Mouse (Mus musculus) liver, embryonic 14.5 days (tissue): ENCODE measurements around the gene Capn5. TPM values are rescaled to one million over a fixed set of nuclear protein-coding genes. Genes with fewer than 3 reads are reported as not detected.

Experiments
- ATAC-seq: fragments of 200-750 bp; cut with Nextera tagmentation; 2 replicates; pipeline ENCODE4 v1.8.0; 2017; ENCODE audit warnings: moderate number of reproducible peaks, mild to moderate bottlenecking, moderate library complexity; ENCODE audit not compliant: insufficient read depth
- DNase-seq, 3 experiments: peaks; one replicate each; pipeline ENCODE4 v3.0.0-alpha.2; 2012 to 2013; ENCODE audit warnings: low read depth in 3 of 3, low spot score in 3 of 3
- H3K27ac ChIP-seq: fragments of 300-500 bp; sonication (generic); 2 replicates; pipeline ENCODE4 v1.5.1; 2014; ENCODE audit warnings: moderate library complexity, mild to moderate bottlenecking, control low read depth, inconsistent platforms
- H3K27me3 ChIP-seq: fragments of 300-500 bp; sonication (generic); 2 replicates; pipeline ENCODE4 v1.6.1; 2014; ENCODE audit warnings: mild to moderate bottlenecking, low read length, moderate library complexity; ENCODE audit not compliant: control insufficient read depth, insufficient read depth
- H3K36me3 ChIP-seq: fragments of 300-500 bp; sonication (generic); replicated peaks from 2 replicates; pipeline ENCODE4 v1.6.1; 2014; ENCODE audit warnings: low read depth; ENCODE audit not compliant: control insufficient read depth, insufficient read depth
- H3K4me1 ChIP-seq, 2 experiments: fragments of 200-500 bp in 1 of 2; fragments of 300-500 bp in 1 of 2; sonication (generic) in 1 of 2; replicated peaks; 2 replicates each; pipeline ENCODE4 v1.6.1; 2012 to 2014; ENCODE audit warnings: antibody characterized with exemption in 1 of 2, inconsistent platforms in 1 of 2, low read length in 1 of 2; ENCODE audit not compliant: control insufficient read depth in 2 of 2, insufficient read depth in 2 of 2
- H3K4me2 ChIP-seq: fragments of 300-500 bp; sonication (generic); 2 replicates; pipeline ENCODE4 v1.6.1; 2014; ENCODE audit warnings: low read depth, mild to moderate bottlenecking, control low read depth, moderate library complexity
- H3K4me3 ChIP-seq, 2 experiments: fragments of 200-500 bp in 1 of 2; fragments of 300-500 bp in 1 of 2; sonication (generic) in 1 of 2; 2 replicates each; pipeline ENCODE4 v1.5.1; 2012 to 2014; ENCODE audit warnings: low read depth in 2 of 2, low read length in 2 of 2, mild to moderate bottlenecking in 2 of 2, control low read depth in 1 of 2, inconsistent platforms in 1 of 2, moderate library complexity in 1 of 2; ENCODE audit not compliant: insufficient read depth in 1 of 2
- H3K9ac ChIP-seq: fragments of 300-500 bp; sonication (generic); replicated peaks from 2 replicates; pipeline ENCODE4 v1.6.1; 2014; ENCODE audit warnings: mild to moderate bottlenecking, control low read depth, moderate library complexity
- H3K9me3 ChIP-seq: fragments of 300-500 bp; sonication (generic); 2 replicates; pipeline ENCODE4 v1.6.1; 2016; ENCODE audit warnings: low read length, mixed read lengths; ENCODE audit not compliant: control insufficient read depth
- CTCF ChIP-seq: IDR thresholded peaks from 2 replicates; pipeline ENCODE4 v1.5.1; 2016; ENCODE audit warnings: antibody characterized with exemption, low read depth, control low read depth
- EP300 ChIP-seq: IDR thresholded peaks from 2 replicates; pipeline ENCODE4 v1.6.1; 2016; ENCODE audit warnings: antibody characterized with exemption, low read depth
- WGBS: fragments of 180-500 bp; shearing (Covaris S2); extraction: QIAGEN DNeasy Blood & Tissue Kit; methylation state at CpG from one replicate; pipeline ENCODE4 v1.1.7; 2014; ENCODE audit not compliant: insufficient replicate concordance; 5-methylcytosine and 5-hydroxymethylcytosine counted together
- polyA plus RNA-seq, 2 experiments: library from polyadenylated mRNA; depleted of rRNA in 1 of 2; stranded (reverse) in 1 of 2; unstranded in 1 of 2; fragments of >200 nt; fragmentation: Nextera tagmentation in 1 of 2; extraction: Ambion mirVana in 1 of 2; gene quantifications; 2 replicates each; pipeline versions ENCODE4 v1.2.1 to v1.2.3; 2012 to 2014

Gene Capn5
- polyA plus RNA-seq, 2 experiments, result 8.9 to 13.1 TPM

DNA sequence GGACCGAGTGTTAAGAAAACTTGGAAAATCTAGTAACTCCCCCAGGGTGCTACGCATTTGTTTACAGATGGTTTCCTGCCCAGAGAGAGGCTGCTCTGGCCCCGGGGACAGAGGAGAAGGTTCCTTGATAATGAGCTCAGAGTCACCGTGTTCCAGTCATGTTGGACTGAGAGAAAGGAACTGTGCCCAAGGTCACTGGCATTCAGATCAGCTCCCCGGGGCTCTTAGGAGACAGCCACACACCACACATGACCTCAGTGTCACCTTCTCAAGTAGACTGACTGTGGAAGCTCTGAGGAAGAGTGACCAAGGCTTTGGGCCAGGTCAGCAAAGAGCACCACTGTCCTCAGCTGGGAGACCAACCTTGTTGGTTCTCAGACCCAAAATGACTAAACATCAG lies 53.4 kb downstream of the Capn5 start:
- TF ChIP-seq EP300 (no peak), CTCF (no peak)
- H3K4me3 ChIP-seq, result no peak overlapping the region
- WGBS, result 62% methylated on average over 5 of the region's 5 CpGs
- no peak overlapping the region for H3K4me2 ChIP-seq
- no peaks in the 10 kb centered on the region for H3K27me3 ChIP-seq
- no peak for ATAC-seq
- peaks cover 33% of the 10 kb centered on the region for H3K36me3 ChIP-seq
- no peaks in the 10 kb centered on the region for H3K9me3 ChIP-seq
- no peak overlapping the region for H3K9ac ChIP-seq
- H3K4me1 ChIP-seq, result peaks cover 0 to 4% of the 10 kb centered on the region in 2 experiments; a peak in 1 of 4 replicates
- no peak overlapping the region for H3K27ac ChIP-seq
- no peak for DNase-seq

DNA sequence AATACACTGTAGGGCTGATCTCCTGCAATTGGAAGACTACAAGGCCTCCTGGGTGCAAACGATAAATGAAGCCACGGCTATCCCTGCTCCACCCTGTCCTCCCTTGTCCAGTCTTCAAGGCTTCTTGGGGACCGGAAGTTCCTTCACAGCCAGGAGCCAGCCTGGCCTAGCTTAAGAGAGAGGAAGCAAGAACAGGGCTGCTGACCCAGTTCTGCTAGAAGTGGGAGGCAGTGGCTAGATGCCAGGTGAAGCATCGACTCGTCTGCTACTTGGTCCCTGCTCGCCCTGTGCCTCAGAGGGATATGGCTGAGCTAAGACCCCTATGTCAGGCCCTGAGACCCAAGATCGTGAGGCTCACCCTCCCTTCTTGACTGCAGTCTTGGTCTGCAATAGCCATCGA lies 56.4 kb downstream of the Capn5 start:
- Histone ChIP-seq H3K4me3 (no peak overlapping the region), H3K27me3 (no peaks in the 10 kb centered on the region), H3K27ac (no peak overlapping the region), H3K4me1 (peaks cover 0 to 7% of the 10 kb centered on the region in 2 experiments; a peak in 2 of 4 replicates), H3K9me3 (no peaks in the 10 kb centered on the region), H3K4me2 (no peak overlapping the region), H3K9ac (no peak overlapping the region), H3K36me3 (peaks cover 18% of the 10 kb centered on the region)
- TF ChIP-seq CTCF (no peak), EP300 (no peak)
- DNase-seq (no peak), ATAC-seq (no peak)
- 62% methylated on average over 8 of the region's 8 CpGs for WGBS

DNA sequence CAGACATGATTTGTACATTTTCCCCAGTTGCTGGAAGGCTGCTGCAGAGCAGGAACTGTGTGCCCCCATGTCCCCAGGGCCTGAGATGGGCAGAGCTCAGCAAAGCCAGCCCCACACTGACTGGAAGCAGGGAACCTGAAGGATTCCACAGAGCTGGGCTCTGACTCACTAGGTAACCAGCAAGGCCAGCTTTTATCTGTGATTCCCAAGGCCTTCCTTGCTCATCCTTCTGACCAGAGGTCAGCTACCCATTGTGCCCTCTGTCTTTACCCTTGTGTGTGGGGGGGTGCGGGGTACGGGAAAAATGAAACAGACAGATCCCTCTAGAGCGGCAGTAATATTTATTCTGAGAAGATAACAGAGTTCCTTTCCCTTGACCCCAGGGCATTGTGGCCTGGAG lies 56.8 kb downstream of the Capn5 start:
- Histone ChIP-seq H3K27ac (no peak overlapping the region), H3K4me1 (peaks cover 0 to 7% of the 10 kb centered on the region in 2 experiments; a peak in 2 of 4 replicates), H3K27me3 (no peaks in the 10 kb centered on the region), H3K9ac (no peak overlapping the region), H3K4me2 (no peak overlapping the region), H3K36me3 (peaks cover 18% of the 10 kb centered on the region), H3K4me3 (no peak overlapping the region), H3K9me3 (no peaks in the 10 kb centered on the region)
- ATAC-seq (no peak), DNase-seq (no peak)
- TF ChIP-seq CTCF (no peak), EP300 (no peak)
- 66% methylated on average over 3 of the region's 3 CpGs for WGBS

DNA sequence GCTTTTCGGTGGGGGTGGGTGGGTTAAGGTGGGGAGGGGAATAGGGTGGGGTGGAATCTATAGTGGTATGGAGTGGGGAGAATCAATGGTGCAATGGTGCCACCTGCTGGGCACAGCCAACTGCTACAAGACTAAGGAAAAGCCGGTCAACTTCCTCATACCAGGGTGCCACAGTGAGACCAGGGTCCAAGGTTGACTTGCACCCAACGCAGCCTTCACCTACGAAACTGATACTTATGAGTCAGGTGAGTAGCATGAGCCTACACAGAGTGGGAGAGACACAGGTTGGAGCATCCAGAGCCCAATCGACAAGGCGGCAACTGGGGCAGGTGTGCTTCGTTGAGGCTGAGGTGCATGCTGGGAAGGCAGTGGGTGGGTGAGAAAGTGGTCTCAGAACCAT lies 57.7 kb downstream of the Capn5 start:
- peak; percentile 41 for ATAC-seq
- Histone ChIP-seq H3K27ac (no peak overlapping the region), H3K4me1 (peaks cover 0 to 7% of the 10 kb centered on the region in 2 experiments; a peak in 2 of 4 replicates), H3K4me3 (peak overlapping the region in 1 of 2 experiments; percentile 45; a peak in 1 of 4 replicates), H3K9me3 (no peaks in the 10 kb centered on the region), H3K27me3 (no peaks in the 10 kb centered on the region), H3K9ac (no peak overlapping the region), H3K36me3 (peaks cover 11% of the 10 kb centered on the region), H3K4me2 (no peak overlapping the region)
- DNase-seq, result peak in 2 of 3 experiments; percentile 27 to 37
- WGBS, result 8% methylated on average over 7 of the region's 7 CpGs
- TF ChIP-seq CTCF (peak; percentile 89), EP300 (no peak)

DNA sequence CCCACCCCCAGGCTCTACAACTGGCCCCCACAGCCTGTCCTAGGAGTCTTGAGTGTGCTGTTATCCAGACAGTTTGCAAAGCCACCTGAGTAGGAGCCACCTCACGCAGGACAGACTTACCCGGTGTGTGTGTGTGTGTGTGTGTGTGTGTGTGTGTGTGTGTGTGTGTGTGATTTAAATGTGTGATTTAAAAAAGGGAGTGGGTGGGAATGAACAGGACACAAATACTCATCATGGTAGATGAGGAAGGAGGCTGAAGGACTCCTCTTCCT lies 58.2 kb downstream of the Capn5 start:
- WGBS, result 71% methylated on average over 2 of the region's 2 CpGs
- no peaks in the 10 kb centered on the region for H3K9me3 ChIP-seq
- ATAC-seq (no peak), DNase-seq (no peak)
- H3K36me3 ChIP-seq, result peaks cover 7% of the 10 kb centered on the region
- no peak for TF ChIP-seq CTCF
- no peak for TF ChIP-seq EP300
- peaks cover 0 to 7% of the 10 kb centered on the region in 2 experiments; a peak in 2 of 4 replicates for H3K4me1 ChIP-seq
- no peaks in the 10 kb centered on the region for H3K27me3 ChIP-seq
- H3K4me3 ChIP-seq, result no peak overlapping the region
- no peak overlapping the region for H3K27ac ChIP-seq
- no peak overlapping the region for H3K4me2 ChIP-seq
- no peak overlapping the region for H3K9ac ChIP-seq
